Mouse (Mus musculus) neural tube, embryonic 15.5 days (tissue): ENCODE measurements around the gene BC029722. TPM values are rescaled to one million over a fixed set of nuclear protein-coding genes. Genes with fewer than 3 reads are reported as not detected.

Experiments
- ATAC-seq: fragments of 200-750 bp; cut with Nextera tagmentation; 2 replicates; pipeline ENCODE4 v1.8.0; 2017; ENCODE audit warnings: mild to moderate bottlenecking, moderate TSS enrichment, moderate library complexity; ENCODE audit not compliant: low FRiP score
- H3K27ac ChIP-seq: fragments of 300-500 bp; sonication (generic); replicated peaks from 2 replicates; pipeline ENCODE4 v1.5.1; 2015; ENCODE audit warnings: mild to moderate bottlenecking, inconsistent platforms
- H3K27me3 ChIP-seq: fragments of 300-500 bp; sonication (generic); replicated peaks from 2 replicates; pipeline ENCODE4 v1.6.1; 2015; ENCODE audit warnings: inconsistent platforms
- H3K36me3 ChIP-seq: fragments of 300-500 bp; sonication (generic); 2 replicates; pipeline ENCODE4 v1.6.1; 2015; ENCODE audit warnings: inconsistent platforms
- H3K4me1 ChIP-seq: fragments of 300-500 bp; sonication (generic); 2 replicates; pipeline ENCODE4 v1.6.1; 2015; ENCODE audit warnings: inconsistent platforms
- H3K4me2 ChIP-seq: fragments of 300-500 bp; sonication (generic); 2 replicates; pipeline ENCODE4 v1.6.1; 2015; ENCODE audit warnings: inconsistent platforms, mild to moderate bottlenecking, moderate library complexity
- H3K4me3 ChIP-seq: fragments of 300-500 bp; sonication (generic); replicated peaks from 2 replicates; pipeline ENCODE4 v1.5.1; 2015; ENCODE audit warnings: mild to moderate bottlenecking, inconsistent platforms
- H3K9ac ChIP-seq: fragments of 300-500 bp; sonication (generic); replicated peaks from 2 replicates; pipeline ENCODE4 v1.6.1; 2015; ENCODE audit warnings: mild to moderate bottlenecking, inconsistent platforms
- H3K9me3 ChIP-seq: fragments of 300-500 bp; sonication (generic); replicated peaks from 2 replicates; pipeline ENCODE4 v1.6.1; 2016; ENCODE audit warnings: inconsistent platforms
- WGBS: fragments of 180-500 bp; shearing (Covaris S2); methylation state at CpG from one replicate; pipeline ENCODE4 v1.1.7; 2015; ENCODE audit warnings: mixed read lengths; 5-methylcytosine and 5-hydroxymethylcytosine counted together
- polyA plus RNA-seq: library from polyadenylated mRNA; unstranded; fragments of >200 nt; fragmentation: Nextera tagmentation; extraction: Ambion mirVana; gene quantifications from 2 replicates; pipeline ENCODE4 v1.2.1, GENCODE M21; 2015

Gene BC029722
- polyA plus RNA-seq, result 44.9 and 45.3 TPM in 2 replicates

DNA sequence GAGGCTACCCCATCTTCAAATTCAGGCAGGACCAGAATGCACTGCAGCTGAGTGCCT is at the start of gene BC029722:
BC029722 (minus strand) TSS at position 35 of the 57 bp plus-strand sequence.
- ATAC-seq, result no peak
- H3K27ac ChIP-seq, result peak within 1 kb of the TSS; percentile 88
- H3K27me3 ChIP-seq, result no peaks in the 10 kb centered on the region
- peak within 1 kb of the TSS; percentile 77 for H3K9ac ChIP-seq
- H3K4me3 ChIP-seq, result peak within 1 kb of the TSS; percentile 54
- H3K4me2 ChIP-seq, result peak within 1 kb of the TSS; percentile 81
- peaks cover 55% of the 10 kb centered on the region for H3K36me3 ChIP-seq
- H3K9me3 ChIP-seq, result no peaks in the 10 kb centered on the region
- peaks cover 29% of the 10 kb centered on the region for H3K4me1 ChIP-seq

GRCm38 (mm10) chr2:155868320-155868719 is 49.1 kb upstream of the BC029722 start:
- Histone ChIP-seq H3K9ac (no peak overlapping the region), H3K4me3 (no peak overlapping the region), H3K27me3 (no peaks in the 10 kb centered on the region), H3K36me3 (no peaks in the 10 kb centered on the region; the same call in 1 of the 2 replicates), H3K9me3 (no peaks in the 10 kb centered on the region), H3K4me2 (no peak overlapping the region), H3K27ac (no peak overlapping the region), H3K4me1 (peaks cover 32% of the 10 kb centered on the region)
- no peak for ATAC-seq
- WGBS, result 97% methylated on average over 8 of the region's 8 CpGs

DNA sequence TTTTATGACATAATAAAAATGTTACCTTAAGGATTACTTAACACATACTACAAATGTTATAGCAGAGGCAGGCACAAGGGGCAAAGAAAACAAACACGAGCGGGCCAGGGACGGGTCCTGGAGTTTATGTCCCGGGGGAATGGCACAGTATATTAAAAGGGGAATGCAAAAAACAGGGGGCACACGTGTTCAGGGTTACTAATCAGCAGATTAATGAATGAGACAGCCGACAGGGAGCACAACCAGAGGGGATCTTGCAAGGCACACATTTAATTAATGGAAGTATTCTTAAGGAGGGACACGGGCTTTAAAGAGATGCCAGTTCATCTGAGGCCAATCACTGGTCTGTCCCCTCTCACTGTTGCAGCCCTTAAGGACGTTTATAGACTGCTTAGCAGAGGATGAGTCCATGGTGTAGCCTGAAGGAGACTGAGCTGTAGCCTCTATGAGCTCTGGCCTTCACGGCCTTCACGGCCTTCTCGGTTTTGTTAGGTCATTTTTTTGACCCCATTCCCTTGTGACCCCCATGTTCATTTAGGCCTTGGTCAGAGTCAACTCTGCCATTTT is 44.2 kb upstream of the BC029722 start:
- Histone ChIP-seq H3K27ac (peak overlapping the region; percentile 65), H3K36me3 (no peaks in the 10 kb centered on the region; the same call in 1 of the 2 replicates), H3K4me1 (peaks cover 23% of the 10 kb centered on the region), H3K9ac (no peak overlapping the region), H3K4me3 (no peak overlapping the region), H3K9me3 (no peaks in the 10 kb centered on the region), H3K27me3 (no peaks in the 10 kb centered on the region), H3K4me2 (peak overlapping the region; percentile 39)
- WGBS, result 27% methylated on average over 11 of the region's 11 CpGs
- peak; percentile 72 for ATAC-seq

DNA sequence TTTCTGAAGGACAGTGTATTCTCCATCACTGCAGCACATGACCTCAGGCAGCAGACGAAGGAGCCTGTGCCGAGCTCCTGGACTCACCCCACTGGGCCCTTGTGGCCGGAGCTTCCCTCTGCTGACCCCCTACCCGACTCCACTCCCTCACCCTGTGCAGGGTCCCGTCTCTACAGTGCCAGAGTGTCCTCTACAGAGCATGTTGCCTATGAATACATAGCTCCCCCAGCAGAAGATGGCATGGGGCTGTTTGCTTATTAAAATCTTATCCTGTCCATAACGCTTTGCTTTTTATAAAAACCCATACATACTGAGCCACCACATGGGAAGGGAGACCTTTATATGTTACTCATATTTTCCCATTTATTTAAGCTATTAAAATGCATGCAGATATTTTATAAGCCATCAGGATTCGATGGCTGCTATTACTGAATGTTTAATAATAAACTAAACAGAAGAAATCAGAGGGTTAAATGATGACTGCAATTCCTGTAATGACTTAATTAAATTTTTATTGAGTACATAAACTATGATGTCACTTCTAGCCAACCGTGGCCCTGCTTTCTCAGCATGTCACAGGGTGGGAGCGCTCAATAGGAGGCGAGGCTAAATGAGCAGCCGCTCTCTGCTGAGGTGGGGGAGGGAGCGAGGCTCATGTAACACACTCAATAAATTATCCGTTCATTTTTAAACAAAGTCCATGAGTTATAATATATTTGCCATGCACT is 43.5 kb upstream of the BC029722 start:
- H3K36me3 ChIP-seq, result peaks cover under 1% of the 10 kb centered on the region; the same call in 1 of the 2 replicates
- no peaks in the 10 kb centered on the region for H3K9me3 ChIP-seq
- H3K27me3 ChIP-seq, result no peaks in the 10 kb centered on the region
- peaks cover 23% of the 10 kb centered on the region for H3K4me1 ChIP-seq
- peak overlapping the region; percentile 74 for H3K27ac ChIP-seq
- ATAC-seq, result peak; percentile 97
- 28% methylated on average over 13 of the region's 13 CpGs for WGBS
- H3K4me3 ChIP-seq, result no peak overlapping the region
- no peak overlapping the region for H3K9ac ChIP-seq
- H3K4me2 ChIP-seq, result peak overlapping the region; percentile 39

- H3K4me3 ChIP-seq, result no peak overlapping the region
- H3K4me2 ChIP-seq, result no peak overlapping the region
- H3K27ac ChIP-seq, result no peak overlapping the region
- H3K4me1 ChIP-seq, result peaks cover 23% of the 10 kb centered on the region
- peaks cover 6% of the 10 kb centered on the region for H3K36me3 ChIP-seq
- WGBS, result 92% methylated on average over 6 of the region's 6 CpGs
- no peak for ATAC-seq
- no peaks in the 10 kb centered on the region for H3K27me3 ChIP-seq
- no peaks in the 10 kb centered on the region for H3K9me3 ChIP-seq
- H3K9ac ChIP-seq, result no peak overlapping the region
Observed at GRCm38 (mm10) chr2:155861581-155861980, 42.4 kb upstream of the BC029722 start.

DNA sequence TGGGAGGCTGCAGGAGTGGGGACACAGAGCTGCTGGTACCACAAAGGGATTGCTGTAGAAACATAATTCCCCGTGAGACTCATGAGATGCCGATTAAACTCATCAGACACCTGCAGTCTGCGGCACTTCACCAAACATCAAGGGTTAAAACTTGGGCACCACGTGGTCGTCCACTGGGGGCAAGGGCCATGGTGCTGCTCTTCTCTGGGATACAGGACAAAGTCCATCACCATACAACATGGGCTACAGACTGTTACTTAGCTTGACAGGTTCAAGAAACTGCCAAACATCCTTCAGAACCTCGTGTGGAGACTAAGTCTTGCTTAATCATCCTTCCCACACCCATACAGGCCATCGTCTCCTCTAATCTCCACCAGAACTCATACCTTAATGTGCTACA is 40.9 kb upstream of the BC029722 start:
- no peaks in the 10 kb centered on the region for H3K9me3 ChIP-seq
- H3K4me3 ChIP-seq, result no peak overlapping the region
- ATAC-seq, result no peak
- 81% methylated on average over 7 of the region's 7 CpGs for WGBS
- no peaks in the 10 kb centered on the region for H3K27me3 ChIP-seq
- H3K36me3 ChIP-seq, result peaks cover 11% of the 10 kb centered on the region
- H3K27ac ChIP-seq, result no peak overlapping the region
- H3K4me1 ChIP-seq, result peaks cover 23% of the 10 kb centered on the region
- no peak overlapping the region for H3K4me2 ChIP-seq
- H3K9ac ChIP-seq, result no peak overlapping the region

DNA sequence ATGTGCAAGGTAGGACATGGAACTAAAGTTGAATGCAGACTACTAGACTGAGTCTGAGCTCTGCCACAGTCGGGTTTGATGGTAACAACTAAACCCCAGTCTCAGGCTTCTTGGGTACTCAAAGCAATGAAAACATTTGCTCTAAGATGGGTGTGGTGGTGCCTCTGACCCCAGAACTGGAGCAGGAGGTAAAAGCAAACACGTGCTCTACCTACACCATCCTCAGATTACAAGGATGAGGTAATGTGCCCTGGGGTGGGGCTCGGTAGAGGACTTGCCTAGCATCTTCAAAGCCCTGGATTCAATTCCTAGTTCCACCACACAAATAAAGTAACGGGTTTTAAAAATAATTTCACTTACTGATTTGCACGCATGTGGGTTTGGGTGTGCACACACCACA is 33.3 kb upstream of the BC029722 start:
- Histone ChIP-seq H3K4me1 (0 out of 2 replicates have a peak, but pooled peaks cover 2% of the 10 kb centered on the region), H3K27ac (no peak overlapping the region), H3K27me3 (no peaks in the 10 kb centered on the region), H3K4me3 (no peak overlapping the region), H3K9ac (no peak overlapping the region), H3K9me3 (no peaks in the 10 kb centered on the region), H3K36me3 (peaks cover 37% of the 10 kb centered on the region), H3K4me2 (no peak overlapping the region)
- no peak for ATAC-seq
- 93% methylated on average over 5 of the region's 5 CpGs for WGBS

GRCm38 (mm10) chr2:155850120-155850519 is 30.9 kb upstream of the BC029722 start:
- ATAC-seq, result no peak
- no peak overlapping the region for H3K9ac ChIP-seq
- H3K27me3 ChIP-seq, result no peaks in the 10 kb centered on the region
- H3K4me3 ChIP-seq, result no peak overlapping the region
- peaks cover 42% of the 10 kb centered on the region for H3K36me3 ChIP-seq
- 81% methylated on average over 7 of the region's 7 CpGs for WGBS
- no peak overlapping the region for H3K4me2 ChIP-seq
- H3K4me1 ChIP-seq, result 0 out of 2 replicates have a peak, but pooled peaks cover 2% of the 10 kb centered on the region
- H3K27ac ChIP-seq, result no peak overlapping the region
- H3K9me3 ChIP-seq, result no peaks in the 10 kb centered on the region

DNA sequence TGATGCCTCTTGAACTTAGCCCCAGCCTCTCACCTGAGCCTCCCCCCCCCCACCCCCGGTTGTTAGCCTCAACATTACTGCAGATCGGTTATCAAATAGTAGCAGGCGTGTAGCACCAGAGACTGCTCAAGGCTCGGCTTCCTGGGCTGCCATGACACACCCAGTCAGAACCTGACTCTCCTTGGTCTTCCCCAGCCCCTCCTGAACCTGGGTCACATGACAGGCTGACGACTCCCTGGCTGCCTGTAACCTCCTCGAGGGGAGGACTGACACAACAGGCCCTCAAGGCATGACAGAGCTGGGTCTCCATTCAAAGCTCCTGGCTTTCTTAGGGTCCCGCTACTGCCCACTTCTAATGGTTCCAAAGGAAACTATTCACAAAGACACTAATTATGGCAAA is 30.2 kb upstream of the BC029722 start:
- 0 out of 2 replicates have a peak, but pooled peaks cover 2% of the 10 kb centered on the region for H3K4me1 ChIP-seq
- no peak for ATAC-seq
- no peak overlapping the region for H3K4me3 ChIP-seq
- H3K9ac ChIP-seq, result no peak overlapping the region
- 72% methylated on average over 7 of the region's 7 CpGs for WGBS
- no peaks in the 10 kb centered on the region for H3K9me3 ChIP-seq
- H3K27ac ChIP-seq, result no peak overlapping the region
- peaks cover 42% of the 10 kb centered on the region for H3K36me3 ChIP-seq
- H3K4me2 ChIP-seq, result no peak overlapping the region
- H3K27me3 ChIP-seq, result no peaks in the 10 kb centered on the region

- H3K9me3 ChIP-seq, result no peaks in the 10 kb centered on the region
- no peak overlapping the region for H3K4me3 ChIP-seq
- H3K9ac ChIP-seq, result no peak overlapping the region
- 27% methylated on average over 6 of the region's 6 CpGs for WGBS
- peak; percentile 24 for ATAC-seq
- no peak overlapping the region for H3K4me2 ChIP-seq
- peaks cover 39% of the 10 kb centered on the region for H3K36me3 ChIP-seq
- no peaks in the 10 kb centered on the region for H3K4me1 ChIP-seq
- no peaks in the 10 kb centered on the region for H3K27me3 ChIP-seq
- no peak overlapping the region for H3K27ac ChIP-seq
Observed at GRCm38 (mm10) chr2:155848291-155848690, 29.1 kb upstream of the BC029722 start.

- Histone ChIP-seq H3K27me3 (no peaks in the 10 kb centered on the region), H3K4me2 (no peak overlapping the region), H3K27ac (no peak overlapping the region), H3K9ac (no peak overlapping the region), H3K36me3 (peaks cover 34% of the 10 kb centered on the region), H3K9me3 (no peaks in the 10 kb centered on the region), H3K4me3 (no peak overlapping the region), H3K4me1 (no peaks in the 10 kb centered on the region)
- WGBS, result 78% methylated on average over 8 of the region's 8 CpGs
- no peak for ATAC-seq
Observed at GRCm38 (mm10) chr2:155846930-155847329, 27.7 kb upstream of the BC029722 start.

GRCm38 (mm10) chr2:155838961-155839360 is 19.7 kb upstream of the BC029722 start:
- H3K4me1 ChIP-seq, result no peaks in the 10 kb centered on the region
- no peak for ATAC-seq
- WGBS, result 86% methylated on average over 4 of the region's 4 CpGs

More at GRCm38 (mm10) chr2:155838961-155839360, 19.7 kb upstream of the BC029722 start:
- Histone ChIP-seq H3K9me3 (no peaks in the 10 kb centered on the region), H3K27me3 (no peaks in the 10 kb centered on the region), H3K4me3 (no peak overlapping the region), H3K9ac (no peak overlapping the region), H3K4me2 (no peak overlapping the region), H3K36me3 (no peaks in the 10 kb centered on the region), H3K27ac (no peak overlapping the region)
